Mouse (Mus musculus): Measurements from ENCODE around the gene Slc30a10. TPM values are rescaled to one million over a fixed set of nuclear protein-coding genes. Genes with fewer than 3 reads are reported as not detected.

Slc30a10 gene
- total RNA-seq, 2 experiments from 2014 or later: 8.7 to 9.7 TPM

Other genes starting within 250 kb of the Slc30a10 start
- gene Iars2, start 125.5 kb upstream of the Slc30a10 start, total RNA-seq (2021): 10 to 100 TPM; 31.7 to 31.9 TPM
- 10 to 100 TPM; 74.8 to 76.2 TPM for gene Bpnt1, start 122.7 kb upstream of the Slc30a10 start, total RNA-seq (2021)
- gene Eprs, start 91.8 kb upstream of the Slc30a10 start, total RNA-seq (2021): 10 to 100 TPM; 69.1 to 70.7 TPM